Mouse (Mus musculus) liver, embryonic 12.5 days (tissue): ENCODE results near the gene Fam171a2. TPM values are rescaled to one million over a fixed set of nuclear protein-coding genes. Genes with fewer than 3 reads are reported as not detected.

Experiments used
- ATAC-seq: fragments of 200-750 bp; cut with Nextera tagmentation; 2 replicates; pipeline ENCODE4 v1.8.0; 2017; ENCODE audit warnings: moderate number of reproducible peaks, mild to moderate bottlenecking, moderate library complexity
- H3K27ac ChIP-seq: fragments of 300-500 bp; sonication (generic); 2 replicates; pipeline ENCODE4 v1.5.1; 2016; ENCODE audit warnings: mild to moderate bottlenecking
- H3K27me3 ChIP-seq: fragments of 300-500 bp; sonication (generic); replicated peaks from 2 replicates; pipeline ENCODE4 v1.6.1; 2016; ENCODE audit warnings: mild to moderate bottlenecking, moderate library complexity
- H3K36me3 ChIP-seq: fragments of 300-500 bp; sonication (generic); 2 replicates; pipeline ENCODE4 v1.6.1; 2016; ENCODE audit warnings: mild to moderate bottlenecking, moderate library complexity
- H3K4me1 ChIP-seq: fragments of 300-500 bp; sonication (generic); 2 replicates; pipeline ENCODE4 v1.6.1; 2016
- H3K4me2 ChIP-seq: fragments of 300-500 bp; sonication (generic); 2 replicates; pipeline ENCODE4 v1.6.1; 2016; ENCODE audit warnings: mild to moderate bottlenecking, moderate library complexity
- H3K4me3 ChIP-seq: fragments of 300-500 bp; sonication (generic); 2 replicates; pipeline ENCODE4 v1.5.1; 2016; ENCODE audit warnings: mild to moderate bottlenecking, moderate library complexity
- H3K9ac ChIP-seq: fragments of 300-500 bp; sonication (generic); 2 replicates; pipeline ENCODE4 v1.6.1; 2016; ENCODE audit warnings: mild to moderate bottlenecking, moderate library complexity
- H3K9me3 ChIP-seq: fragments of 300-500 bp; sonication (generic); replicated peaks from 2 replicates; pipeline ENCODE4 v1.6.1; 2016; ENCODE audit warnings: mild to moderate bottlenecking, moderate library complexity
- WGBS: fragments of 180-500 bp; shearing (Covaris S2); methylation state at CpG from one replicate; pipeline ENCODE4 v1.1.7; 2016; ENCODE audit not compliant: insufficient replicate concordance; 5-methylcytosine and 5-hydroxymethylcytosine counted together
- polyA plus RNA-seq: library from polyadenylated mRNA; unstranded; fragments of >200 nt; fragmentation: Nextera tagmentation; extraction: Ambion mirVana; gene quantifications from 2 replicates; pipeline ENCODE4 v1.2.1, GENCODE M21; 2016

Fam171a2 gene
- polyA plus RNA-seq, 1 experiment from 2014 or later: 1.9 TPM

- H3K9me3 ChIP-seq: no peaks in the 10 kb centered on the region
- peak overlapping the region; percentile 96 for H3K27ac ChIP-seq
- peak overlapping the region; percentile 91 for H3K4me3 ChIP-seq
- H3K4me2 ChIP-seq: peak overlapping the region; percentile 83
- WGBS: 14% methylated on average over 3 of the region's 3 CpGs
- peaks cover 44% of the 10 kb centered on the region for H3K36me3 ChIP-seq
- H3K9ac ChIP-seq: peak overlapping the region; percentile 96
- ATAC-seq: no peak
- H3K27me3 ChIP-seq: peaks cover 25% of the 10 kb centered on the region
- H3K4me1 ChIP-seq: peaks cover 77% of the 10 kb centered on the region
Observed at GRCm38 (mm10) chr11:102406401-102406800, 41.1 kb downstream of the Fam171a2 start.

- H3K4me3 ChIP-seq: peak overlapping the region; percentile 91
- peak overlapping the region; percentile 83 for H3K4me2 ChIP-seq
- H3K36me3 ChIP-seq: peaks cover 44% of the 10 kb centered on the region
- peak overlapping the region; percentile 96 for H3K27ac ChIP-seq
- H3K27me3 ChIP-seq: peaks cover 32% of the 10 kb centered on the region
- no peak for ATAC-seq
- H3K9ac ChIP-seq: peak overlapping the region; percentile 96
- WGBS: 81% methylated on average over 11 of the region's 11 CpGs
- peaks cover 76% of the 10 kb centered on the region for H3K4me1 ChIP-seq
- H3K9me3 ChIP-seq: no peaks in the 10 kb centered on the region
Observed at GRCm38 (mm10) chr11:102405544-102406285, 41.8 kb downstream of the Fam171a2 start.

DNA sequence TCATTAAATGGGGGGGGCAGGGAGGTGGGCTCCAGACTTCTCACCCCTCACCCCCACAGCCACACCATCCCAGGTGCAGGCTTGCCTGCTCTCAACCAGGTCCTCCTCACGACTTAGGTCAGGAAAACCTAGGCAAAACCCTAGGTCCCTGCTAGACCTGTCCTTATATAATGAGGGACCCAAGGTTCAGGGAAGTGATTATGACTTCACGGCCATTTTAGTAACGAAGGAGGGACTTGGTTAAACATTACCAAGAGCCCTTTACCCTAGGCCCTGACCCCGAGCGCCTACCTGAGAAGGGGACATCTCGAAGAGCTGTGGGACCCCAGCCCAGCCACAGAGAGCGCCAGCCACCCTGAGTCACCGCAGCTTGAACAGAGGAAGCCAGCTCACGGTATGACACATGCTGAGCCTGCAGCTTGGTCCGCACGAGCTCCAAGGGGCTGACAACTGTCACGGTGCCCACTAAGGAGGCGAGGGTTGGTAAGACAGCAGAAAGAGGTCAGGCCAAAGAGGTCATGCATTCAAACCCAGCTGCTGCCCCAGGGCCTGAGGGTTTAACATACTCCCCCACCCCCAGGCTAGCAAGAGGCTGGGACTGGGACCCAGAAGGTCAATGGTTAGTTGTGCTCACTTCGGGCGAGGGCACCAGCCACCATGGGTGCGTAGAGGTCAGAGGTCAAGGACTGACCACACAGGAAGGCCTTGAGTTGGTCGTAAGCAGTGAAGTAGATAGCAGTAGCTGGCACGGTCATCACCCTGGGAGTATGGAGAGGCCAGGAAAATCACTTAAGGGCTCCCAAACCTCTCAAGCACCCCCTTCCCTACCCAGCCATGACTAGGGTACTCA, 43.1 kb downstream of the Fam171a2 start:
- no peak for ATAC-seq
- Histone ChIP-seq H3K4me3 (peak overlapping the region; percentile 91), H3K9ac (peak overlapping the region; percentile 96), H3K36me3 (peaks cover 44% of the 10 kb centered on the region), H3K4me1 (peaks cover 78% of the 10 kb centered on the region), H3K4me2 (peak overlapping the region; percentile 83), H3K27me3 (peaks cover 45% of the 10 kb centered on the region), H3K27ac (peak overlapping the region; percentile 16; the same call in 1 of the 2 replicates), H3K9me3 (no peaks in the 10 kb centered on the region)
- 83% methylated on average over 18 of the region's 18 CpGs for WGBS

GRCm38 (mm10) chr11:102403657-102404056, 43.8 kb downstream of the Fam171a2 start:
- ATAC-seq: no peak
- peak overlapping the region; percentile 8; the same call in 1 of the 2 replicates for H3K4me2 ChIP-seq
- peaks cover 44% of the 10 kb centered on the region for H3K36me3 ChIP-seq
- no peaks in the 10 kb centered on the region for H3K9me3 ChIP-seq
- H3K4me1 ChIP-seq: peaks cover 77% of the 10 kb centered on the region
- H3K27me3 ChIP-seq: peaks cover 52% of the 10 kb centered on the region
- H3K9ac ChIP-seq: no peak overlapping the region
- H3K27ac ChIP-seq: peak overlapping the region; percentile 16; the same call in 1 of the 2 replicates
- 94% methylated on average over 11 of the region's 11 CpGs for WGBS
- no peak overlapping the region for H3K4me3 ChIP-seq

DNA sequence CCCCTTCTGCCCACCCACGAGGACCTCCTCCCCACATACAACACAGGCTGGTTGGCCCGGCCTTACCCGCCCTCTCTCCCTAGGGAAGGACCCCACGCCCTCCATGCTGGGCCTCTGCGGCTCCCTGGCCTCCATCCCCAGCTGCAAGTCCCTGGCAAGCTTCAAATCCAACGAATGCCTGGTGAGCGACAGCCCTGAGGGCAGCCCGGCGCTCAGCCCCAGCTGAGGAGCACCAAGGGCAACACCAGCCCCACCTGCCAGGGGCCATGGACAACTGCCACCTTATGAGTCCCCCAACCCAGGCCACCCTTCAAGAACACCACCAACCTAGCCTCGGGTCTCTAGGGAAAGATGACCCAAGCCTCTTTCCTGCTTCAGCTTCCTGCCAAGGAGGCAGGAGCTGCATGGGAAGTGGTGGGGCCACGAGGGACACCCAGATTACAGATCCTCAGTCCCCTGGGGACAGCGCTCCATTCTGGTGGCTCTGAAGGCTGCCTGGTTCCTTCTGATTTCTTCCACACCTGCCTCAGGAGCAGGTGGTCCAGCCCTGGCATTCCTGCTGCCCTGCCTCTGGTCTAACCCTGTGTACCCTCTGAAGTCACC, 45.5 kb downstream of the Fam171a2 start:
- Histone ChIP-seq H3K36me3 (peaks cover 44% of the 10 kb centered on the region), H3K9me3 (no peaks in the 10 kb centered on the region), H3K9ac (no peak overlapping the region), H3K4me1 (peaks cover 70% of the 10 kb centered on the region), H3K4me2 (no peak overlapping the region), H3K4me3 (no peak overlapping the region), H3K27ac (no peak overlapping the region), H3K27me3 (peaks cover 69% of the 10 kb centered on the region)
- no peak for ATAC-seq
- 70% methylated on average over 12 of the region's 12 CpGs for WGBS

- Histone ChIP-seq H3K9ac (0 out of 2 replicates have a peak overlapping the region, but pooled peaks have one; percentile 0), H3K4me2 (no peak overlapping the region), H3K4me1 (peaks cover 62% of the 10 kb centered on the region), H3K27me3 (peaks cover 83% of the 10 kb centered on the region), H3K9me3 (no peaks in the 10 kb centered on the region), H3K36me3 (peaks cover 39% of the 10 kb centered on the region), H3K4me3 (no peak overlapping the region), H3K27ac (no peak overlapping the region)
- ATAC-seq: no peak
- WGBS: 21% methylated on average over 12 of the region's 12 CpGs
Observed at GRCm38 (mm10) chr11:102400513-102401084, 46.9 kb downstream of the Fam171a2 start.

GRCm38 (mm10) chr11:102399610-102400072, 47.8 kb downstream of the Fam171a2 start:
- peaks cover 92% of the 10 kb centered on the region for H3K27me3 ChIP-seq
- peak overlapping the region; percentile 38 for H3K4me3 ChIP-seq
- peaks cover 30% of the 10 kb centered on the region for H3K36me3 ChIP-seq
- no peak overlapping the region for H3K27ac ChIP-seq
- 4% methylated on average over 34 of the region's 34 CpGs for WGBS
- H3K9me3 ChIP-seq: no peaks in the 10 kb centered on the region
- H3K4me1 ChIP-seq: peaks cover 55% of the 10 kb centered on the region
- ATAC-seq: no peak
- H3K4me2 ChIP-seq: peak overlapping the region; percentile 59
- peak overlapping the region; percentile 47; the same call in 1 of the 2 replicates for H3K9ac ChIP-seq

DNA sequence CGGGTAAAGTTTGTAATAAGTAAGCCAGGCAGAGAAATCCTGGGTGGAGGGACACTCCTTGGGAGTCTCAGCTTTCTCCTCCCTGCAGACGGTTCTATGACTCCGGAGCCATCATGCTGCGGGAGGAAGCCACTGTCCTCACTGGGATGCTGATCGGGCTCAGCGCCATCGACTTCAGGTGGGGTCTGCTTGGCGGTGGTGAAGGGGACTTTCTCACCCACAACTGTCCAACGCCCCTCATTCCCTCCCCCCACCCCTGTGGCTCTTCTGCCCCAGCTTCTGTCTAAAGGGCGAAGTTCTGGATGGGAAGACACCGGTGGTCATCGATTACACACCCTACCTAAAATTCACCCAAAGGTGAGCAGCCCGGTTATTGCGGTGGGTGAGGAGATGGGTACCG, 48.4 kb downstream of the Fam171a2 start:
- Histone ChIP-seq H3K4me3 (peak overlapping the region; percentile 38), H3K9ac (peak overlapping the region; percentile 47), H3K27me3 (peaks cover 98% of the 10 kb centered on the region), H3K4me1 (peaks cover 53% of the 10 kb centered on the region), H3K9me3 (no peaks in the 10 kb centered on the region), H3K36me3 (peaks cover 24% of the 10 kb centered on the region), H3K27ac (no peak overlapping the region), H3K4me2 (peak overlapping the region; percentile 59)
- WGBS: 20% methylated on average over 15 of the region's 15 CpGs
- ATAC-seq: no peak

DNA sequence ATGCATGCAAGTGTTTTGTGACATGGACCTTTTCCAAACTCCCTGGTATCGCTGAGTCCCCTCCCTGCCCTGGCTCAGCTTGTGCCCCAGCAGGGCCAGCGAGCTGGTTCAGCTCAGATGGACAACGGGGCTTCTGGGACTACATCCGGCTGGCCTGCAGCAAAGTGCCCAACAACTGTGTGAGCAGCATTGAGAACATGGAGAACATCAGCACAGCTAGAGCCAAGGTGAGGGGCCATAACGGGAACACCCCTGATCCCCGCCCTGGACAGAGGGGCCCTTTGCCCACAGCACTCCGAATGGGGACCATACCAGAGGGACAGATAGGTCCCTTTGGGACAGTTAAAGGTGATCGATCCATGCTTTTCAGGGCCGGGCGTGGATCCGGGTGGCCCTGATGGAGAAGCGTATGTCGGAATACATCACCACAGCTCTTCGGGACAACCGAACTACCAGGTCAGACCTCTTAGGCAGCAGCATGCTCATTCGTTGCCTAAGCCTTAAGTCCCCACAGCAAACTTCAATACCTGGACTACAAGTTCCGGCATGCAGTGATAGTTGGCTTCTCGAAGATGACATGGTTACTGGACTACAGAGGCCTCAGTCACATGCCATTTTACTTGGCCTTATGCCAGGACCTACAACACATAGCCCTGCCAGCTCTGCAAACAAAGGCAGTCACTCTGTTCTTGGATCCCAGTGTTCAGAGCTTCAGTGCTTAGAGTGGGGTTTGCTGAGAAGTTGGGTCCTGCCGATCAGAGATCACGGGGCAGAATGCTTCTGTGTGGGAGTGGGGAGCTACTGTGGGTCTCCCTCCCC, 49.3 kb downstream of the Fam171a2 start:
- Histone ChIP-seq H3K36me3 (peaks cover 15% of the 10 kb centered on the region), H3K27ac (no peak overlapping the region), H3K4me2 (no peak overlapping the region), H3K9ac (no peak overlapping the region), H3K27me3 (peaks cover 99% of the 10 kb centered on the region), H3K4me1 (peaks cover 53% of the 10 kb centered on the region), H3K9me3 (no peaks in the 10 kb centered on the region), H3K4me3 (no peak overlapping the region)
- WGBS: 72% methylated on average over 20 of the region's 20 CpGs
- ATAC-seq: no peak

DNA sequence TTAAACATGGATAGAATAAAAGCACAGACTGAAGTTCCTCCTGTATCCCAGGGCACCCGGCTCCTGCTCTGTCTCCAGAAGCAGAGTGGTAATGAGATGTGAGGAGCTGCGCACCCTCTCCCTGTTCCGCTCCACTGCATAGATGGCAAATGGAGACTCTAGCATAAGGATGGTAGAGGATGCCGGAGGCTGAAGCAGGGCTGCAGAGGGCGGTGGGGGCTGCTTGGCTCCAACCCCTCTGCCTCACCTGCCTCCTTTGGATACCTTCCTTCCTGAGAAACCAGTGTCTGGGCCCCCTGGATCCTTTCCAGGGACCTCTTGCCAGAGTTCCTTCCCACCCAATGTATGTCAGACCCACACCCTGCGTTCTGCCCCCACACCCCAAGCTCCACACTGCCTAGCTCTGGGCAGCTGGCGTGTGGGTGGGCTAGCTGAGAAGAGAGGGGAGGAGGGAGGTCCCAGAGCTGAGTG, 50.8 kb downstream of the Fam171a2 start:
- H3K4me2 ChIP-seq: no peak overlapping the region
- no peaks in the 10 kb centered on the region for H3K9me3 ChIP-seq
- no peak overlapping the region for H3K27ac ChIP-seq
- H3K27me3 ChIP-seq: peaks cover 100% of the 10 kb centered on the region
- H3K36me3 ChIP-seq: peaks cover under 1% of the 10 kb centered on the region; the same call in 1 of the 2 replicates
- ATAC-seq: no peak
- no peak overlapping the region for H3K9ac ChIP-seq
- whole genome bisulfite sequencing: 69% methylated on average over 7 of the region's 7 CpGs
- no peak overlapping the region for H3K4me3 ChIP-seq
- peaks cover 55% of the 10 kb centered on the region for H3K4me1 ChIP-seq

DNA sequence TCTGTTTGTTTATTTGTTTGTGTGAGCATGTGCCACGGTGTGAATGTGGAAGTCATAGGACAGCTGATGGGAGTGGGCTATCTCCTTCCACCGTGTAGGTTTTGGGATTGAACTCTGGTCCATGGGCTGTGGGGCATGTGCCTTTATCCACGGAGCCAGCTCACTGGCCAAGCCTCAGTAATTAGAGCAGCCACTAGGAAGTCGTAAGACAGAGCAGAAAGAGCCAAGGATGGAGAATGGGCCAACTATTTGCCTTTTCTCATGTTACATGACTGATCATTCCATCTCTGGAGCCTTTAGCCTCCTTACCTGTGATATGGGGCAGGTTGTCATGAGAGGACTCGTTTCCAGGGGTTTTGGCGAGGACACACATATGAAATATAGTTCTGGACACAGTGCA, 51.2 kb downstream of the Fam171a2 start:
- no peak overlapping the region for H3K27ac ChIP-seq
- no peak overlapping the region for H3K4me2 ChIP-seq
- H3K9me3 ChIP-seq: no peaks in the 10 kb centered on the region
- H3K36me3 ChIP-seq: no peaks in the 10 kb centered on the region
- no peak for ATAC-seq
- H3K27me3 ChIP-seq: peaks cover 100% of the 10 kb centered on the region
- no peak overlapping the region for H3K4me3 ChIP-seq
- no peak overlapping the region for H3K9ac ChIP-seq
- 39% methylated on average over 6 of the region's 6 CpGs for WGBS
- peaks cover 53% of the 10 kb centered on the region for H3K4me1 ChIP-seq
